Mouse (Mus musculus): ENCODE measurements around the gene Tmem266. TPM values are rescaled to one million over a fixed set of nuclear protein-coding genes. Genes with fewer than 3 reads are reported as not detected.

The Tmem266 gene
- polyA plus RNA-seq, 1 experiment = 0.95 TPM

GRCm38 (mm10) chr9:55395650-55396049 is 68.9 kb downstream of the Tmem266 start:
- no peak overlapping the region for H3K27ac ChIP-seq (ENCODE audit: insufficient read depth, low read depth, low read length)
- no peak overlapping the region for H3K4me3 ChIP-seq (ENCODE audit: low read depth, low read length)
- H3K36me3 ChIP-seq (ENCODE audit: control insufficient read depth, insufficient read depth, low read length) = no peaks in the 10 kb centered on the region
- no peaks in the 10 kb centered on the region for H3K27me3 ChIP-seq (ENCODE audit: control insufficient read depth, insufficient read depth, low read length)
- TF ChIP-seq POLR2A (IDR thresholded peaks at IDR 0.05; ENCODE audit: low read depth, low read length) (no peak), CTCF (IDR thresholded peaks at IDR 0.05; ENCODE audit: extremely low read depth, insufficient read length, insufficient replicate concordance, low read depth, low read length) (no peak)
- H3K4me1 ChIP-seq (ENCODE audit: control insufficient read depth, insufficient read depth, insufficient read length, low read length) = no peaks in the 10 kb centered on the region
- 54% methylated on average over 1 of the region's 1 CpGs for WGBS

- TF ChIP-seq POLR2A (IDR thresholded peaks at IDR 0.05; ENCODE audit: low read depth, low read length) (no peak), CTCF (IDR thresholded peaks at IDR 0.05; ENCODE audit: extremely low read depth, insufficient read length, insufficient replicate concordance, low read depth, low read length) (no peak)
- H3K27me3 ChIP-seq (ENCODE audit: control insufficient read depth, insufficient read depth, low read length) = no peaks in the 10 kb centered on the region
- H3K36me3 ChIP-seq (ENCODE audit: control insufficient read depth, insufficient read depth, low read length) = no peaks in the 10 kb centered on the region
- H3K4me3 ChIP-seq (ENCODE audit: low read depth, low read length) = no peak overlapping the region
- no peaks in the 10 kb centered on the region for H3K4me1 ChIP-seq (ENCODE audit: control insufficient read depth, insufficient read depth, insufficient read length, low read length)
- H3K27ac ChIP-seq (ENCODE audit: insufficient read depth, low read depth, low read length) = no peak overlapping the region
- WGBS = 91% methylated on average over 7 of the region's 7 CpGs
Observed at GRCm38 (mm10) chr9:55398985-55399554, 72.4 kb downstream of the Tmem266 start.

- Histone ChIP-seq H3K36me3 (ENCODE audit: control insufficient read depth, insufficient read depth, low read length) (no peaks in the 10 kb centered on the region), H3K27ac (ENCODE audit: insufficient read depth, low read depth, low read length) (no peak overlapping the region), H3K27me3 (ENCODE audit: control insufficient read depth, insufficient read depth, low read length) (no peaks in the 10 kb centered on the region), H3K4me1 (ENCODE audit: control insufficient read depth, insufficient read depth, insufficient read length, low read length) (no peaks in the 10 kb centered on the region), H3K4me3 (ENCODE audit: low read depth, low read length) (no peak overlapping the region)
- TF ChIP-seq POLR2A (IDR thresholded peaks at IDR 0.05; ENCODE audit: low read depth, low read length) = no peak
- no peak for TF ChIP-seq CTCF (IDR thresholded peaks at IDR 0.05; ENCODE audit: extremely low read depth, insufficient read length, insufficient replicate concordance, low read depth, low read length)
- WGBS = 26% methylated on average over 7 of the region's 7 CpGs
Observed at GRCm38 (mm10) chr9:55402276-55402675, 75.6 kb downstream of the Tmem266 start.

GRCm38 (mm10) chr9:55404256-55404655 is 77.5 kb downstream of the Tmem266 start:
- WGBS = 74% methylated on average over 4 of the region's 4 CpGs
- Histone ChIP-seq H3K4me1 (ENCODE audit: control insufficient read depth, insufficient read depth, insufficient read length, low read length) (no peaks in the 10 kb centered on the region), H3K36me3 (ENCODE audit: control insufficient read depth, insufficient read depth, low read length) (no peaks in the 10 kb centered on the region), H3K27ac (ENCODE audit: insufficient read depth, low read depth, low read length) (no peak overlapping the region), H3K4me3 (ENCODE audit: low read depth, low read length) (no peak overlapping the region), H3K27me3 (ENCODE audit: control insufficient read depth, insufficient read depth, low read length) (no peaks in the 10 kb centered on the region)
- no peak for TF ChIP-seq CTCF (IDR thresholded peaks at IDR 0.05; ENCODE audit: extremely low read depth, insufficient read length, insufficient replicate concordance, low read depth, low read length)
- no peak for TF ChIP-seq POLR2A (IDR thresholded peaks at IDR 0.05; ENCODE audit: low read depth, low read length)

- Histone ChIP-seq H3K27me3 (ENCODE audit: control insufficient read depth, insufficient read depth, low read length) (no peaks in the 10 kb centered on the region), H3K4me1 (ENCODE audit: control insufficient read depth, insufficient read depth, insufficient read length, low read length) (peaks cover 4% of the 10 kb centered on the region; the same call in 1 of the 2 replicates), H3K27ac (ENCODE audit: insufficient read depth, low read depth, low read length) (no peak overlapping the region), H3K4me3 (ENCODE audit: low read depth, low read length) (no peak overlapping the region), H3K36me3 (ENCODE audit: control insufficient read depth, insufficient read depth, low read length) (no peaks in the 10 kb centered on the region)
- no peak for TF ChIP-seq CTCF (IDR thresholded peaks at IDR 0.05; ENCODE audit: extremely low read depth, insufficient read length, insufficient replicate concordance, low read depth, low read length)
- TF ChIP-seq POLR2A (IDR thresholded peaks at IDR 0.05; ENCODE audit: low read depth, low read length) = no peak
- WGBS = 83% methylated on average over 6 of the region's 6 CpGs
Observed at GRCm38 (mm10) chr9:55404976-55405702, 78.4 kb downstream of the Tmem266 start.

- Histone ChIP-seq H3K27ac (ENCODE audit: insufficient read depth, low read depth, low read length) (no peak overlapping the region), H3K36me3 (ENCODE audit: control insufficient read depth, insufficient read depth, low read length) (no peaks in the 10 kb centered on the region), H3K4me1 (ENCODE audit: control insufficient read depth, insufficient read depth, insufficient read length, low read length) (peaks cover 13% of the 10 kb centered on the region), H3K4me3 (ENCODE audit: low read depth, low read length) (no peak overlapping the region), H3K27me3 (ENCODE audit: control insufficient read depth, insufficient read depth, low read length) (no peaks in the 10 kb centered on the region)
- TF ChIP-seq CTCF (IDR thresholded peaks at IDR 0.05; ENCODE audit: extremely low read depth, insufficient read length, insufficient replicate concordance, low read depth, low read length) = no peak
- WGBS = 79% methylated on average over 2 of the region's 2 CpGs
Observed at GRCm38 (mm10) chr9:55406773-55407172, 80.1 kb downstream of the Tmem266 start.

GRCm38 (mm10) chr9:55408851-55409250 is 82.1 kb downstream of the Tmem266 start:
- Histone ChIP-seq H3K4me1 (ENCODE audit: control insufficient read depth, insufficient read depth, insufficient read length, low read length) (peaks cover 14% of the 10 kb centered on the region), H3K4me3 (ENCODE audit: low read depth, low read length) (no peak overlapping the region), H3K36me3 (ENCODE audit: control insufficient read depth, insufficient read depth, low read length) (no peaks in the 10 kb centered on the region), H3K27me3 (ENCODE audit: control insufficient read depth, insufficient read depth, low read length) (no peaks in the 10 kb centered on the region), H3K27ac (ENCODE audit: insufficient read depth, low read depth, low read length) (no peak overlapping the region)
- TF ChIP-seq CTCF (IDR thresholded peaks at IDR 0.05; ENCODE audit: extremely low read depth, insufficient read length, insufficient replicate concordance, low read depth, low read length) = no peak
- no peak for TF ChIP-seq POLR2A (IDR thresholded peaks at IDR 0.05; ENCODE audit: low read depth, low read length)
- WGBS = 66% methylated on average over 4 of the region's 4 CpGs
